Mouse (Mus musculus) lung, postnatal 14 days (tissue): ENCODE measurements at regions not wholly inside any gene's neighbourhood (a gene's known extent, or its start where the extent isn't known, plus 50 kb on each side); places are given as distances from the start of the nearest gene placed in this dataset.

Experiments
- DNase-seq: peaks from one replicate; pipeline ENCODE4 v3.0.0; 2021

- no peak for DNase-seq
Measured at GRCm38 (mm10) chr14:67626181-67626580, 1617.2 kb upstream of the Gulo start.

- no peak for DNase-seq
Measured at GRCm38 (mm10) chr14:67623841-67624480, 1615.0 kb upstream of the Gulo start.

DNA sequence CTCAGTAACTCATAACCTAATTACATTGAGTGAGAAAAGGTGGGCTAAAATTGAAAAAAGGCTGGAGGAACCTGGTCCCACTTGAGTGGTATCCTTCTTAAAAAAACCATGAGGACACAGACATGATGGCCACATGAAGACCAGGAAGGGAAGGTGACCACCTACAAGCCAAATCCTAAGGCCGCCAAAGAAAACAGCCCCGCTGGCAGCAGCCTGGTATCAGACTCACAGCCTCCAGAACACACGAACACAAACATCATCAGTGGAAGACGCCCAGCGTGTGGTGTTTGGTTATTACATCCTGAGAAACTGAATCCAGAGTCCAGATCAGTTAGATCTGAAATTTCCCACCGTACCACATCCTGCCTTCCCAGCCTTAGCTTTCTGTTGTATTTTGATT lies 1613.9 kb upstream of the Gulo start:
- no peak for DNase-seq

GRCm38 (mm10) chr14:67621486-67621885 lies 1612.5 kb upstream of the Gulo start:
- DNase-seq: no peak

GRCm38 (mm10) chr14:67620854-67621476 lies 1612.0 kb upstream of the Gulo start:
- peak; percentile 47 for DNase-seq

GRCm38 (mm10) chr14:67619571-67619970 lies 1610.6 kb upstream of the Gulo start:
- DNase-seq: no peak

GRCm38 (mm10) chr14:67614369-67614768 lies 1605.4 kb upstream of the Gulo start:
- DNase-seq: no peak

DNA sequence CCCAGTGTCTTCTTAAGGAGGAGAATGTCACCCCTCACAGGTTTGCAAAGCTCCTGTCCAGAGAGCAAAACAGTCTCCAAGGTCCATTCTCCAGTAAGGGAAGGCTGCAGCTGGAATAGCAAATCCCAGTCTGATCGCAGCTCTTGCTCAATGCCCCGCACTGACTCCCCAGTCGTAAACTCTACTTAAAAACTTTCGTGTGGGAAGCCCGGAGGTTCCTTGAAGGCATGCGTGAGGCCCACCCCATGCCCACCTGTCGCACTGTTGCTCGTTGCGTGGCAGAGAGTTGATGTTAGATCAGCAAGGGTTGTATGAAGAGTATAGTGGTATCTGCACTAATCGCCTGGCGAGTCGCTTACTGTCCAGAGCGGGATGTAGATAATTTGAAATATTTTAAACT lies 1604.7 kb upstream of the Gulo start:
- no peak for DNase-seq

DNA sequence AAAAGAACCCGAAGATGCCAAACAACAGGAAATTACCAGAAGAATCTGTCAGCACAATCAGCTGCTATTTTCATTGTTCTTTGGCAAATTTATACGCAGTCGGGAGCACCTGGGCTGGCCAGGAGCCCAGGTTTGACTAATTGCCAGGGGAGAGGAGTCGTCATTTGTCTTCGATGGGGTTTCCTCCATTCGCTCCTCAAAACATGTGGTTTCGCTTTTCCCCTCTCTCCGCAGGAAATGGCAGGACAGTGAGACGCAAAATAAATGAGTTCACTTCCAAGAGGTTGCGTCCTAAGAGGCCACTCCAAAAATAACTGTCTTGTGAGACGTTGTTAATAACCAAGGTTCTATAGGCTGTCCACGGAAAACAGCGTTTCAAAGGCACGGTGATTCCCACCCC lies 1604.2 kb upstream of the Gulo start:
- no peak for DNase-seq

- no peak for DNase-seq
Measured at GRCm38 (mm10) chr14:67612471-67612870, 1603.5 kb upstream of the Gulo start.

DNA sequence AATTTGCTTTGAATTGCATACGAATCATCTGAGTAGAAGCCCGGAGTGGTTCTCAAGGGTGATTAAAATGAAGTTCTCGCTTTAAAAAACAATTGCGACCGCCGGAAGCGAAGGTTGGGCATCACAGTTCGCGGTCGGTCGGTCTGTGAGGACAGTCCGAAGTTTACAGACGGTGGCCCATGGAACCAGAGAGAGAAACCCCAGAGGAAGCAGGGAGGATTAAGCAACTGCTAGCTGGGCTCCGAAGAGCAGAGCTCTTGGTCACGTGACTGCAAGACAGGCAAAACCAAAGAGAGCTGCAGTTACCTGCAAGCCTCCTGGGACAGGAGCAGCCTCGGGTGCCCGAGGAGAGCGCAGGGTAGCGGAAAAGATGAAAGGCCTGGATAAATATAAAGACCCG lies 1599.3 kb upstream of the Gulo start:
- peak; percentile 21 for DNase-seq

- peak; percentile 13 for DNase-seq
Measured at GRCm38 (mm10) chr14:67602960-67603359, 1594.0 kb upstream of the Gulo start.

- peak; percentile 26 for DNase-seq
Measured at GRCm38 (mm10) chr14:67599734-67600133, 1590.7 kb upstream of the Gulo start.

GRCm38 (mm10) chr14:67588627-67589026 lies 1579.6 kb upstream of the Gulo start:
- DNase-seq: no peak

GRCm38 (mm10) chr14:67584456-67585048 lies 1575.5 kb upstream of the Gulo start:
- no peak for DNase-seq

- no peak for DNase-seq
Measured at GRCm38 (mm10) chr14:67582201-67582782, 1573.3 kb upstream of the Gulo start.

DNA sequence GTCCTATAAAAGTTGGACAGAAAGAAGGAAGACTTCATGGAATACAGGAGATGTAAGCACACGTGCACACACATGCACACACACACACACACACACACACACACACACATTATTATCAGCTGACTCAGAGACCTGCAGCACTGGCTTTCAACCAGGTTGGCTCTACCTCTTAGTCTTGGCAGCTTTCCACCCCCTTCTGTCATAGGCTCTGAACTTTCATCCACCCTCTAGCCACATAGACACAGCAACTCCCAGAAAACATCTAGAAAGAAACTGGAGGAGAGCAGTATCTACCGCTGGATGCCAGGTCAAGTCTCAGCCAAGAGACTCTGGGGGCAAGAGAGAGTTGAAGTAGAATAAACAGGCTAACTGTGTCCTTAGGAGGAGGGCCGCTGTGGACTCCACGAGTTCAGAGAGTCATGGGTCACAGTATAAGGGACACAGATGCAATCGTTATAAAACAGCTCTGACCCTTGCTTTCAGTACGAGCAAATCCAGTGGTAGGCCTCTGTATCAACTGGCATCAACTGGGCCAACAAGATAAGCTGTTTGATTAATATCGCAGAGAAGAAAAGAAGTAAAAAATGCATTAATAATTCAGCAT lies 1565.4 kb upstream of the Gulo start:
- DNase-seq: no peak

- no peak for DNase-seq
Measured at GRCm38 (mm10) chr14:67573451-67573995, 1564.5 kb upstream of the Gulo start.

- no peak for DNase-seq
Measured at GRCm38 (mm10) chr14:67569744-67570322, 1560.8 kb upstream of the Gulo start.

DNA sequence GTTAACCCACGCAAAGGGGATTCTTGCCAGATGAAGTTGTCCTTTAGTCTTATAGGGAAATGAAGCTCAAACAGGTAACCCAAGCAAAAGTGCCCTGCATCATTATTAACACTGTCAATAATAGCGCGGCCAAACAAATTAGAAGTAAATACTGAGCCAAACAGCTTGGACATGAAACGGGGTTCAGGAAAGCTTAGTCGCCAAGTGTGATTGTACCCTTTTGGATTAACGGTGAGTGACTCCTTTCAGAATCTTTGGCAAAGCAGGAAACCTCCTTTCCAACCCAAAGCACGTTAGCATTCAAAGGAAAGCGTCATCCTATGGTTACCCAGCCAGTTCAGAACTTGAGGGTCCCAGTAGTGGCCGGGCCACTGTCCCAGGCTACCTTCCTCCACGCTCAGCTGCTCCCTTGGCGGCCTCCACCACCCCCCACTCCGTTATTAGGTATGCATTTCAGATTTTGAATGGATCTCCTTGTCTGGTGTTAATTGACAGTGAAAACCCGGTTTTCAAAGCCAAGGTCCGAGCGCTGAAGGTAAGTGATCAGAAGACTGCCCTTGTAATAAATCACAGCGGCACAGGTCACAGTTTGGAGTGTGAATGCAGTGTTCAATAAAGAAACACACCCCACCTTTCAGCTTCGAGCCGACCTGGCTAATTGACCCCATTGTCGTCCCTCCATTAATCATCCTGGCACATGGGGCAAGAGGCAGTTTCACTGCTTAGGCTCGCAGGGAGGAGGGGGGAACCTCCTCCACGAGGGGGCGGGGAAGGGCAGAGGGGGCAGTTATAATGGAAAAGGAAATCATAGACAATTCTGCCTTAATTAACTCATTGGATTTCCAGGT lies 1560.1 kb upstream of the Gulo start:
- no peak for DNase-seq

- DNase-seq: no peak
Measured at GRCm38 (mm10) chr14:67554897-67555296, 1545.9 kb upstream of the Gulo start.
